Mouse (Mus musculus) erythroblast, adult 5-6 weeks (primary cell): ENCODE measurements around the gene Hddc3. TPM values are rescaled to one million over a fixed set of nuclear protein-coding genes. Genes with fewer than 3 reads are reported as not detected.

ENCODE experiments used
- ATAC-seq: replicated peaks from 2 replicates; pipeline ENCODE4 v1.8.0; 2016; ENCODE audit warnings: moderate number of reproducible peaks, mild to moderate bottlenecking, moderate TSS enrichment, inconsistent platforms; ENCODE audit not compliant: poor library complexity, low FRiP score, severe bottlenecking
- total RNA-seq, 2 experiments: library from RNA; stranded (forward) in 1 of 2; stranded (reverse) in 1 of 2; fragments of 150-400 nt in 1 of 2; fragments of 200-764, 138-1000 nt in 1 of 2; gene quantifications; 2 replicates each; pipeline versions ENCODE4 v1.2.3 to v1.2.4; 2015 to 2017; ENCODE audit warnings: low replicate concordance in 2 of 2

Hddc3 gene
- total RNA-seq, 2 experiments from 2014 or later = 2.6 TPM; not detected in 1

DNA sequence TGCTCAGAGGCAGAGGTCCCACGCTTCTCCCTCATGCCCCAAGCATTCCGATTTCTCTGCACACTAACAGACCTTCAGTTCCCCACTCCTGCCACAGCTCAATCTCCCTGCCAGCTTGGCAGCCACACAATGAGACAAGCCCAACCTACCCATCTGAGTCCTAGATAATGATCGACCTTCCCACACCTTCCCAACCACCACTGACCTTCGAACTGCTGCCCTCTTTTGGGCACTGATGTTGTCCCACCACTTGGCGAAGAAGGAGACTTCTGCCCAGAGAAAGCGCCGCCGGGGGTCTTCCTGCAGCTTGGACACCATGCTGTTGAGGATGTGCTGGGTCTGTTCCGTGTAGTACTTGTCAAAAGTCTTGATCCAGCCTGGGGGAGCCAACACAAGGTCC lies 25.1 kb downstream of the Hddc3 start:
- no peak for ATAC-seq

- ATAC-seq = no peak
Observed at GRCm38 (mm10) chr7:80368635-80369421, 25.9 kb downstream of the Hddc3 start.

DNA sequence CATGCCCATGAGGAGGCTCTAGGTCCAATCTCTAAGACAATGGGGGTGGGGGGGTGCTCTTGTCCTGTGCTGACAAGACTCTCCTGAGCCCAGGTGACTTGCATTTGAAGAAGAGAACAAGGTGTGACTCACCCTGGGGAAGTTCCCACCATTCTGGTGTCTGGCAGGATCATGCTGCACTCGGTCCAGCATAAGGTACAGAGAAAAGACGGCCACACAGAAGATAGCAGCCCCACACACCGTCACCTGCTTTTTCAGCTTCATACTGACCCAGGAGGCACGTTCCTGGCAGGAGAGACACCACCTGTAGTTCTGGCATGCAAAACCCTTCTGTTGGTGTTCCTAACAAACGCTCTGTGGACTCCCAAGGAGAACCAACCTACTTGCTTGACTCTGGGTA lies 26.6 kb downstream of the Hddc3 start:
- ATAC-seq = no peak

GRCm38 (mm10) chr7:80369967-80370431 lies 27.1 kb downstream of the Hddc3 start:
- ATAC-seq = no peak

- no peak for ATAC-seq
Observed at GRCm38 (mm10) chr7:80370649-80371040, 27.7 kb downstream of the Hddc3 start.

GRCm38 (mm10) chr7:80371041-80371751 lies 28.3 kb downstream of the Hddc3 start, which contains the start of gene Man2a2:
TSS of gene Man2a2 (minus strand) at chr7:80371375.
- ATAC-seq = no peak

DNA sequence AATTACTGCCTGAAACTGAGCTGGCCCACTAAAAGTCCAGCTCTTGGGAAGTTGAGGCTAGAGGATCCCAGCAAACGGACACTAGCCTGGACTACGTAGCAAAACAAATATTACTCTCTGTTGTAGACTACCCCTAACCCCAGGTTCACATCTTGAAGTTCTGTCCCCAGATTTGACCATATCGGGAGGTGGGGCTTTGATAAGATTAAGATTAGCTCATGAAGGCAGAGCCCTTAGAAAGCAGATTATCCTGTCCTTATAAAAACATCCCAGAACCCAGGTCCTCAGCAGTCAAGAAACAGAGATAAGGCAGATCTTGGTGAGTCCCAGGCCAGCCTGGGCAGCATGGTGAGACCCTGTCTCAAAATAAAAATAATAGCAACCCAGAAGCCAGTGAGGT lies 29.3 kb downstream of the Hddc3 start:
- ATAC-seq = no peak

DNA sequence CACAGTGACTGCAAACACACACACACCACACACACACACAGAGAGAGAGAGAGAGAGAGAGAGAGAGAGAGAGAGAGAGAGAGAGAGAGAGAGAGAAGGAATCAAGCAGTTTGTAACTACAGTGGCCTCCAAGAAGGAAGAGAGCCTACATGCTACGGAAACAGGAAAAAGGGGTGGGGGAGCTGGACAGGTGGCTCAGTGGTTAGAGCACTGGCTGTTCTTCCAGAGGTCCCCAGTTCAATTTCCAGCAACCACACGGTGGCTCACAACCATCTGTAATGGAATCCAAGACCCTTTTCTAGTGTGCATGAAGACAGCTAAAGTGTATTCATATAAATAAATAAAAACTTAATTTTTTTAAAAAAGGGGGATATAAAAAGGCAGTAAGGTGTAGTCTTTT lies 29.8 kb downstream of the Hddc3 start:
- no peak for ATAC-seq

- no peak for ATAC-seq
Observed at GRCm38 (mm10) chr7:80373352-80373751, 30.4 kb downstream of the Hddc3 start.

GRCm38 (mm10) chr7:80373850-80374249 lies 30.9 kb downstream of the Hddc3 start:
- ATAC-seq = no peak

GRCm38 (mm10) chr7:80374280-80374679 lies 31.4 kb downstream of the Hddc3 start:
- no peak for ATAC-seq

DNA sequence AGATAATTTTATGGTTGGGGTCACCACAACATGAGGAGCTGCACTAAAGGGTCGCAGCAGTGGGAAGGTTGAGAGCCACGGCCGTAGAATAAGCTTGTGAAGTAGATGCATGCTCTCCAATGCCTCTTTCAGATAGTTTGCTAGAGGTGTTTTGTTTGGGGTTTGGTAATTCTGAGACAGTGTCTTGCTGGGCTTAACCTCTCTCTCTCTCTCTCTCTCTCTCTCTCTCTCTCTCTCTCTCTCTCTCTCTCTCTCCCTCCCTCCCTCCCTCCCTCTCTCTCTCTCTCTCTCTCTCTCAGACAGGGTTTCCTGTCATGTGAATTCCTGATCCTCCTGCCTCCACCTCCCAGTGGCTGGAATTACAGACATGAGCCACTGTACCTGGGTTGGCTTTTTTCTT lies 31.8 kb downstream of the Hddc3 start:
- ATAC-seq = no peak

- ATAC-seq = no peak
Observed at GRCm38 (mm10) chr7:80375376-80376039, 32.6 kb downstream of the Hddc3 start.

DNA sequence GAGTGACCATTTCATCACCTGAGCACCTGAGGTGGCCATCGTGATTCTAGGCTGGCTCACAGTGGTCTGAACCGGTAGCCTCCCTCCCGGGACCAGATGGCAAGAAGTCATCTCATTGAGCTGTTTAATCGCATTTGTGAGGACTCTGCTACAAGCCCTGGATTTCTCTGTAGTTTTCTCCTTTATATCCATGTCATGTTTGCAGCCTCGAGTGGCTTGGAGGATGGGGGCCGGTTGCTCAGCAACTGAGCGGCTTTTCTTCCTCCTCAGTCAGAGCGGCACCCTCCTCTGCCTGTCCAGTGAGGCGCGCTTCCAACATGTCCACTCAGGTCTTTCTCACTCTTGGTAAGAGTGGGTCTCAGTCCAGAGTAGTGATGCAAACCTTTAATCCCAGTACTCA lies 33.3 kb downstream of the Hddc3 start:
- ATAC-seq = no peak

GRCm38 (mm10) chr7:80377471-80377870 lies 34.6 kb downstream of the Hddc3 start:
- peak; percentile 45; the same call in 1 of the 2 replicates for ATAC-seq

GRCm38 (mm10) chr7:80379531-80379930 lies 36.6 kb downstream of the Hddc3 start:
- 0 out of 2 replicates have a peak, but pooled peaks have one; percentile 32 for ATAC-seq

GRCm38 (mm10) chr7:80382919-80383318 lies 40.0 kb downstream of the Hddc3 start:
- no peak for ATAC-seq

DNA sequence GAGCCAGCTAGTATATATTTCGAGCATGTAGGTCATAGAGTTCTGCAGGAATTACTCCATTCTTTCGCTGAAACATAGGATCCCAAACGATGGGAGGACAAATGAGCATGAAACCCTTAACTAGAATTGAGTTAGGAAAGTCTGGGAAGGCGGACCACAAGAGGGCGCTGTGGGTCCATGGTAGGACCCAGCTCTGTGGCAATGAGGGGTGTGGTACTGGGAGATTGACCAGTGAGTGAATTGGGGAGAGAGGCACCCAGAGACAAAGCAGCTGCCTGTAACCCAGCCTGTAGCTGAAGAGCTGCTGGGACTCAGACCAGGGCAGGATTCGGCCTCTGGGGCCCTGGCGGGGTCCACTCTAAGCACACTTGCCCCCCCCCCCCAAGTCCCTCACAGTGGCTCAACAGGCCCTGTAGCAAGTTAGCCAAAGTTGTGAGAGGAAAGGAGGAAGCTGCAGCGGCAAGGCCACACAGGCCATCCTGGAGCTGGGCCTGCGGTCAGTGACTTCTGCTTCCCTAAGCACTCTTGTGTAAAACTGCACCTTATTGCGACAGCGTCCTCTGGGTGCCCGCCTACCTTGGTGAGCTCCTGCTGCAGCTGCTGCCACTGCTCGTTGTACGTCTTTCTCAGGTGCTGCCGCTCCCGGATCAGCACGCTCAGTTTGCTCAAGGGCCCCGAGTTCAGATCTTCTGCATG lies 43.5 kb downstream of the Hddc3 start:
- ATAC-seq = peak; percentile 65

GRCm38 (mm10) chr7:80387033-80387632 lies 44.2 kb downstream of the Hddc3 start:
- ATAC-seq = no peak
